Mouse (Mus musculus): Measurements from ENCODE around the gene Marco.

The Marco gene

GRCm38 (mm10) chr1:120504924-120505323, at the start of gene Marco:
TSS of gene Marco (minus strand) at chr1:120505024.
- no peak for DNase-seq (ENCODE audit: extremely low spot score)

DNA sequence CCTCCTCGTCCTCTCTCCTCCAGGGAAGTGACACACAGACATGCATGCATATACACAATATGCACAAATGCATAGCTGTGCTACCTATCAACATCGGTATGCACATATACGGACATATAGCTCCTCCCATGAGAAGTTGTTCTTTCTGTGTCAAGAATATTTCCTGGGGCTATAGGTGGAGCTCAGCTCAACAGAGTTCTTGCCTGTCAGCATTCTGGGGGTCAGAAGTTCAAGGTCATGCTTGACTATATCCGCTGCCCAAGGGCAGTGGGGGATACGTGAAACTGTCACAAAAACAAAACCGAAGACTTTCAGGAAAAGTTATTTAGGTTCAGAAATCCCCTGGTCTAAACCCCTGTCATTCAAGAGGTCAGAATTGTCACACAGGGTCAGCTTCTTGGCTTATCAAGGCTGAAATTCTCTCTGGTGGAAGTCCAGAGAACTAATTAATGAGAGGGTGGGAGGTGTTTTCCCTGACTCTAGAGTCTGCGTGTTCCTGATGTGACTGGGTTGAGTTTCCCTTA, 34.7 kb upstream of the Marco start:
- no peak for DNase-seq (ENCODE audit: extremely low spot score)

DNA sequence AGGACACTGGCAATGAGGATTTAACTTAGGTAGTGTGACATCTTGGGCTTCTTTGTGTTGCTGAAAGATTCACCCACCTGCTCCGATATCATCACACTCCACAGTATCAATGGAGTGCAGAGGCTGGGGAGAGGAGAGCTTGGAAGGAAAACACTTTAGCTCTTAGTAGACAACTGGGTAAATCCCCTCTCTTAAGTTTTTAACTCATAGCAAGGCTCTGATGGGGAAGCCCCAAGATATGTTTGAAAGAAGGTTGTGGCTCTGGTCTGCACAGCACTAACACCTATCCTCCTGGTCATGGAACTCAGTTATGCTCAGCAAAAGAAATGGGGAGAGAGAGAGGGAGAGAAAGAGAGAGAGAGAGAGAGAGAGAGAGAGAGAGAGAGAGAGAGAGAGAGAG, 32.2 kb upstream of the Marco start:
- DNase-seq (ENCODE audit: extremely low spot score) = no peak

DNA sequence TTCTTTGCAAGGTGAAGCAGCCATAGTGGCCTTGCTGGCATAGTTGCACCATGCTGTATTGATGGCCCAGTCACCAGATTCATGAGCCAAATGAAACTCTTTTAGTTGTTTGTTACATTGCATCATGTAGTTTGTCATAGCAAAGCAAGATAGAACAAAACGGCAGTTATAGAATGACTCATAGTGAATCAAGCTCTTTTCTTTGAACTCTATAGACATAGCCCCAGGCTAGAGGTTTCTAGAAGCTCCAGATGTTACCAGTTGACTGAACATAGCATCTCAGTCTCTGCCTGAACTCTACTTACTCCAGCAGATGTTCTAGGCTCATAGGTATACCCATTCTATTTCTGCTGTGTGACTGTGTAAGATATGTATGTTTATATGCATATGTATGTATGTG, 31.1 kb upstream of the Marco start:
- no peak for DNase-seq (ENCODE audit: extremely low spot score)

- DNase-seq (ENCODE audit: extremely low spot score) = no peak
Measured at GRCm38 (mm10) chr1:120532321-120532916, 27.6 kb upstream of the Marco start.

DNA sequence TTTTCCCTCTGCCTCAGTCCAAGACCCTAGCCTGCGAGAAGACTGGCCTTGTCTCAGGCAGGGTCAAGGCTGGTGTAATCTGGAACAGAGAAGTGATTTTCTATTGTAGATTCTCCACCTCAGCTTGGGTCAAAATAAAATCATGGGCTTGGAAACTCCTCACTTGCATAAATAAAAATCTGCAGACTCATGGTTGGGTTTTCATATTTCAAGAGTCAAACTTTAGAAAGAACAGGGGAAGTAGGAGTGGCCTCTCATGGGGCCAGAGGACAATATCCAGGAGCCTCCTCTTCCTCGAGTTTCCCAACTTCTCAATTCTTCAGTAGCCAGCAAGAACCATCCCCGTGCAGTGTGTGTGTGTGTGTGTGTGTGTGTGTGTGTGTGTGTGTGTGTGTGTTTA, 26.9 kb upstream of the Marco start:
- DNase-seq (ENCODE audit: extremely low spot score) = no peak

- no peak for DNase-seq (ENCODE audit: extremely low spot score)
Measured at GRCm38 (mm10) chr1:120529881-120530280, 25.1 kb upstream of the Marco start.

GRCm38 (mm10) chr1:120517618-120518017, 12.8 kb upstream of the Marco start:
- DNase-seq (ENCODE audit: extremely low spot score) = no peak

DNA sequence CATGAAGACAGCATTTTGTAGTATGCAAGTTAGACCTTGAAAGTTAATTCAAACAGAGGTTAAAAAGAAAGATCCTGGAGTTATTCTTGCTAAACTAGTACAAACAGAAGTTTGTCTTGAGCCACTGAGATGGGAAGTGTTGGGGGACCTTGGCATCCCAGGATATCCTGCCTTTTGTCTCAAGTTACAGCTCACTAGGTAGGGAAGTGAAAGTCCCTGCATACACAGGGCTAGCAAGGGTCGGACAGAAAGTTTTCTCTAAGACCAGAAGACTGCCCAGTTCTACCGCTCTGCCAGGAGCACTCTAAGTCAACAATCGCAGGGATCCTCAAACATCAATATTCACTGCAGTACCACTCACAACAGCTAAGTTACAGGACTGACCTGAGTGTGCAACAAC, 5.5 kb upstream of the Marco start:
- DNase-seq (ENCODE audit: extremely low spot score) = no peak

GRCm38 (mm10) chr1:120508976-120509375, 4.2 kb upstream of the Marco start:
- no peak for DNase-seq (ENCODE audit: extremely low spot score)

DNA sequence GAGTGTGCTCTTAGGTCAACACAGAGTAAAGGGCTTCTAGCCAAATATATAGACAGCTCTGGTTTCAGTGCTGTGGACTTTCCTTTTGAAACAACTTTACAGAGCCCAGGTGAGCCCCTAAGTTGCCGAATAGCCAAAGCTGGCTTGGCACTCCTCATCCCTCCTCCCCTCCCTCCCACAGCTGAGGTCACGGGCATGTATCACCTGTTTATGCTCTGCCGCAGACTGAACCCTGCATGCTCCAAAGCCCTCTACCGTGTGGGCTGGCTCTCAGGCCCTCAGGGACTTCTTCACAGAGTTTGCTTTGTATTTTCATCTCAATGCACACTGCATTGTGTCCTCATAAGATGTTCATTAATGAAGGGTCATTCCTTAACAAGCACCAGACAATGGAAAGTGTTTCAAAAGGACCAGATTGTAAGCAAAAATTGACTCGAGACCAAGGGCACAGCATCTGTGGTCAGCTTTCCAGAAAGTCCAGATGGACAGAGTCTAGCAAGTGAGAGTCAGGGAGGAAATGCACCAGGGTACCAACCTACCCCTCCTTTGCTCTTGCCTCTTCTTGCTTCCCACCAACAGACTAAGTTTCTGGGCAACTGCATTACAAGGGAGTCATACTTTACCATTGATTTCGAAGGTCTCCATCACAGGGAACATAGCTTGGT, 646 bp downstream of the Marco start:
- no peak for DNase-seq (ENCODE audit: extremely low spot score)

GRCm38 (mm10) chr1:120501496-120501895, 3.3 kb downstream of the Marco start:
- no peak for DNase-seq (ENCODE audit: extremely low spot score)

GRCm38 (mm10) chr1:120498036-120498435, 6.8 kb downstream of the Marco start:
- DNase-seq (ENCODE audit: extremely low spot score) = no peak

DNA sequence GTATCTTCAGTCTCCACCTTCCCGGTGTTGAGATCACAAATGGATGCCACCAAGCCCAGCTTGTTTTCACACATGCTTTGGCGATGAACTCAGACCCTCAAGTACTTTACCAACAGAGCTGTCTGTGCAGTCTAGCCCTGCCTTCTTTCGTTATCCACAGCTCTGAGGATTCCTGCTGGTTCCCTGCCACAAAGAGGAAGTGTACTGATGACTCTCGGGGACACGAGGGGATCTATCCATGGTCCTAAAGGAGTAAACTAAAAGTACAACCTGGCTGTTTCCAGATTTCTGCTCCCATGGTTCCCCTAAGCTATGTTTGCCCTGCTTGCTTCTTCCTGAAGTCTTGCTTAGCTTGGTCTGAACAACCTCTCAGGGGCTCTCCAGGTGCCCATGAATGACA, 23.9 kb downstream of the Marco start:
- DNase-seq (ENCODE audit: extremely low spot score) = no peak

DNA sequence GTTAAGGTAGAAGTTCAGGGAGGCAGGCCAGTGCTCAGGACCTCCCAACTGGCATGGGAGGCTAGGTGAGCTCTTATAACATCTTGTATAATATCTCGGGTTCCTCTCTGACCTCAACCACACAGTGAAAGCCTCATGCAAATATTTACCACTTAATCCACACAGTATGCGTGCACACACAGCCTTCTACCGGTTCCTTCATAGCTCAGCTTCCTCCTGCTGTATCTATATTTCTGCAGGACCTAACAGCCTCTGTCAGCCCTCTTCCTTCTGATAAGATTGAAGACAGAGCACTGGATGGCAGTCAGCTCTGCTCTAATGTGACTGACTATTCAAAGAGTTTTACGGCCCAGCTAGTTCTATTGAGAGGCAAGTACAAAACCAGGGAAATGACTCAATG, 30.0 kb downstream of the Marco start:
- no peak for DNase-seq (ENCODE audit: extremely low spot score)

DNA sequence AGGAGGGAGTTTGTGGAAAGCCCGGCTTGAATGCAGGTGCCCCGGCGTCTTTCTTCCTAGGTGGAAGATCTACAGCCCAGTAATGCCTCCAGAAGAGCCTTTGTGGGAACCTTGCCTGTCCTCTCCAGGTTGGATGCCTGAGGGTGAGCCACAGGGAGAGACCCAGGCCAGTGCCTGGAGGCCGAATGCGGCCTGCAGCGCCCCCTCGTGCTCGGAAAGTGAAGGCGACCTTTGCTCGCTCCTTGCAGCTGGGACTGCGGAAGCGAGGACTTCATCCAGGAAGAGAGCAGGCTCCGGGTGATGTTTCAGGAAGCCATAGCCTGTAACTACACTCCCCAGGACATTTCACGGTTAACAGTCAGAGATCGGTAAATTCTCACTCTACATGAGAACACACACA, 35.9 kb downstream of the Marco start:
- DNase-seq (ENCODE audit: extremely low spot score) = peak; percentile 72

DNA sequence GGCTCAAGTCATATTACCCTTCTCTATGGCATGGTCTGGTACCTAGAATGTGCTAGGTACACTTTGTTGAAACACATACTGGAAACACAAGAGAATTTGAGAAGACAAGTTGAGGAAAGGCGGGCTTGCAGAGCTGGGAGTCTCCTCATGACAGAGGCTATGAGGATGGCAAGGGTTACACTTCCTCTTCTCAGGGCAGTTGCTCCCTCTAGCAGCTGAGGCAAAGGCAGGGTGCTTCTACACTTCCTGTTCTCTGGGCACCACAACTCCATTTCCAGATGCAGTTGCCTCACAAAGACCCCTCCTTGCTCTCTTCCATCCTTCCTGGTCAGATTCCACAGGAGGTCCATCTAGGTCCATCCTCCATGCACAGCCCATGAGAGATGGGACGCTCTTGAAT, 37.5 kb downstream of the Marco start:
- DNase-seq (ENCODE audit: extremely low spot score) = no peak

DNA sequence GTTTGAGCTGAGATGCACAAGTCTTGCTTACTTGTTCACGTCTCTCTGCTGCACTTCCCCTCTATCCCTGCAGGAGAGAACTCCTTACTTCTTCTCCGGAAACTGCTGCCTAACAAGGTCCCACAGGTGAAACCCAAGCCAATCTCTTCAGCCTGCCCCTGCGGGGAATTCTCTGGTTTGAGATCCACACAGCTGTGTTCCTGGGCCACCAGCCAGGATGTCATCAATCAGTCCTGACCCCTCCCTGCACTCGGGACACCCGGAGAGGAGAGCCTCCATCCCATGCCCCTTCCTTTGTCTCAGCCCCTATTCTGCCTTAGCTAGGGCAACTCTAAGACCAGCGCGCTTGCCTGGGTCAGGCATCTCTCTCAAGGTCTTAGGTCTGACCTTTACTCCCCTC, 38.1 kb downstream of the Marco start:
- peak; percentile 59 for DNase-seq (ENCODE audit: extremely low spot score)

DNA sequence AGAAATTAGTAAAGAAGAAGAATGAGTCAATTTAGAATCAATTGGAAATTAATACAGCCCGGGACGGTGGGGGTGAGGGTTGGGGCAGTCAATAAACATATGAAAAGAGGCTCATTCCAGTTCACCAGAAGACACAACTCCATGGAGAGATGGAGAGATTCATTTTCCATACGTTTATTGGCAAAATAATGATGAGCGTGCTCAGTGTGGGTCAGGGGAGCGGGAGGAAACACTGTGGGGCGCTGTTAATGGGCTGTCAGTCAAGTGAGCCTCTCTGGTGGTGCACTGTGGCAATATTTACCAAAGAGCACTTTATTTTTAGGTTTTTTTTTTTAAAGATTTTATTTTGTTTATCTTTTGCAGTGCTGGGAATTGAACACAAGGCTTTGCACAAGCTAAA, 45.8 kb downstream of the Marco start:
- no peak for DNase-seq (ENCODE audit: extremely low spot score)

DNA sequence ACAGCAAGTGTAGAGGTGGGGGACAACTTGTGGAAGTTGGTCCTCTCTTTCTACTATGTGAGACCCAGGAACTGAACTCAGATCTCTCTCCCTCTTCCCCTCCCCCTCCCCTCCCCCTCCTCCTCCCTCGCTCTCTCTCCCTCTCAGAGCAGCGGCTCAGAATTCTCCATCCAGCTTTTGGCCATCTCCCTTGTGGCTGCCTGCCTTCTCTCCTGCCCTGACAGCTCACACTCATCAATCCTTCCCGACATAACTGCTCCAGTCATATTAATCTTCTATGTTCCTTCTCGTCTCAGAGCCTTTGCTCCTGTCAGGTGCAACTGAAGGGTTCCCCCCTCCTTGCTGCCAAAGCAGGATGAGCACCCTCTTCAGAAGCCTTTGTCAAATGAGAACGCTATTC, 46.3 kb downstream of the Marco start:
- DNase-seq (ENCODE audit: extremely low spot score) = no peak

DNA sequence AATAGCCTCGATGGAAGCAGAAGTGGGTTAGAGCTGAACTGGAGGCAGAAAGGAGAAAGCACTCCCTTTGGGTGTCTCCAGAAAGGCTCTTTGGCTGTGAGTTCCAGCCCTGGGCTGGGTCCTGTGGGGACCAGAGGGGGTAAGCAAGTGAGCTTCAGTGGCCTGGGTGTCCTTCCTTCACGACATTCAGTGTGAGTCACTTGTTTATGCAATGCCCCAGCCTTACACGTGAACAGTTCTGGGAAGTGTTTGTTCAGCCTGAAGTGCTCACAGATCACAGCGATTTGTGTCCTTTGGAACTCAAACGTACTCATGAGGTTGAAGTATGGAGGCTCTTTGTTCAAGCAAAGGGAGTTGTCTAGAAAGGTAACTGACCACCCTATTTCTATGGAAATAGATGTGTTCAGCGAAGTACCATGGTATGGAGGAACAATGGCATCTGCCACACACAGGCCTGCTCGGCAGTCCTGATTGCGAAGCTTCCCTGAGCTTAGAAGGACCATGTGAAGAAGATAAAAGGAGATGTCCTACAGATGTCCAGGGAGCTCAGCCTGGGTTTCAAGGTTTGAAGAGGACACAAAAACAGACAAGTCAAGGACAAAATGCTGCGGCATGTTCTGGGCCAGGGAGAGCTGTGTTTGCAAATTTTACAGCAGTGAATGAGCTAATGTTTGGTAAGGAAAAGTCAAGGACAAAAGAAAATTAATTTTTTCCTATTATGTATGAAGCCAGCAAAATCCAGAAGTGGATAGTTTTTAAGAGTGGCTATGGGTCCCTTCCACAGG, 53.1 kb downstream of the Marco start:
- DNase-seq (ENCODE audit: extremely low spot score) = no peak

DNA sequence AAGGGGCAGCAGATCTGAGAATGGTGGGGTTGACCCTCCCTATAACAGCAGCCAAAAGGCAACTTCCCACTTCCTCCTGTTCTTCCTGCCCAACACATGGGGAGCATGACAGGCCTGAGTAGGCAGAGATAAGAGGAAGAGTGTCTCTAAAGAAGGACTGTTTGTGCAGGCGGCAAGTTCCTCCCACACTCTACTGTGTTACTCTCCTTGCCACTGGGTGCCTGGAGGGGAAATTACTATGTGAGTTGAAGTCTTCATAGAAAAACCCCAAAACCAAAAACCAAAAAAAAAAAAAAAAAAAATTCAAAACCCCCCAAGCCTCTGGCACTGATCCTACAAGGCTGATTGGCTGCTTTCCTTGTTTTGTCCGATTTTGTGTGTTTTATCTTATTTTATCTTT, 55.2 kb downstream of the Marco start:
- DNase-seq (ENCODE audit: extremely low spot score) = no peak

DNA sequence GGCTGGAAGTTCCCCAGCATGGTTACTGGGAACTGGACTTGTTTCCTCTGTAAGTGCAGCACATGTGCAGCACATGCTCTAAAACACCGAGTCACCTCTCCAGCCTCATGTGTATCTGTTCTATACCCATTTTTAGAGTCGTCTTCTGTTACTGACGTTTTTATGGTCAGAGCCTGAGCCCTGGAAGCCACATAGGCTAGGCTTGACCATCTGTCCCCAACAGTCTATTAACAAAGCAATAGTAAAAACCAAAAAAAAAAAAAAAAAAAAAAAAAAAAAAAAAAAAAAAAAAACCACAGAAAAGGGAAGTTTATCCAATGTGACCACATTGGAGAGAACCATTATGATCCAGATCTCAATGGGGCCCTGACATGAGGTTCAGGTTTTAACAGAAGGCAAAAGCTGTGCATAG, 61.6 kb downstream of the Marco start:
- no peak for DNase-seq (ENCODE audit: extremely low spot score)

Data from embryo, embryonic 9.5 days (tissue).